Mouse (Mus musculus) WW6 (cell line): ENCODE results near the gene Cfap65.

ENCODE experiments used
- DNase-seq: peaks from one replicate; pipeline ENCODE4 v3.0.0-alpha.2; 2013; ENCODE audit warnings: low read depth, low spot score

The Cfap65 gene

GRCm38 (mm10) chr1:74939762-74940161 lies 4.4 kb upstream of the Cfap65 start:
- no peak for DNase-seq

GRCm38 (mm10) chr1:74936221-74936830 lies 927 bp upstream of the Cfap65 start:
- DNase-seq = no peak

GRCm38 (mm10) chr1:74927621-74928296 lies 7.6 kb downstream of the Cfap65 start:
- DNase-seq = no peak

DNA sequence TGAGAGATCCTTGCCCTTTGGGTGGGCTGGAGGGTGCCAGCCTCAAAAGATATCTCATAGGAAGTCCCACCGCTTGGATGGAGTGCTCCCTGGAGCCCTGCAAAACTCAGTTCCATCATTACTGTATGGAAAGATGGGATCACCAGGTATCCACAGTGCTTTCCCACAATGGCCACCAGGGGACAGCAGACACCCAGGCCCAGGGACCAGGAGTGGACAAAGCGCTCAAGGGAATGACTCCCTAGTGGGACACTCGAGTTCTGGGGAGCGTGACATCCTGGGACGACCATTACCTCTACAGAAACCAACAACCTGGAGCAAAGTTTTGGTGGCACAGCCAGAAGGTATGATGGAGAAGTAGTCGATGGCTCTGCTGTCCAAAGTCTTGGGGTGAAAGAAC lies 8.7 kb downstream of the Cfap65 start:
- DNase-seq = no peak

DNA sequence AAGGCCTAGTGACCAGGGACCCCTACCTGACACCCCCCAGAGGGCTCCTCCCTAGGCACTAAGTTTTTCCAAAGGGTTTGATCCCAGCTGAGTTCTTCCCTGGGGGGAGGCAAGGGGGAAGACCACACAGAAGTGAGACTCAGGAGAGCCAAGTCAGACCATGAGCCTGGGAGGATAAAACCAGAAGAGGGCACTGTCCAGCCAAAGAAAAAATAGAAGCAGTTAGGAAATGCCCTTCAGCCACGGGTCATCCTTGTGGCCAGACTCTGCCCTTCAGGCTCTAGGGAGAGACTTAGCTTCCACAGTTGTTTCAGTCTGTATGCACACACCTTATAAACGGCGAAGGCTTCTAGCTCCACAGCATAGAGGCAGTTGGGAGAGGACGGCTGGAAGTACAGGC lies 10.9 kb downstream of the Cfap65 start:
- DNase-seq = no peak

DNA sequence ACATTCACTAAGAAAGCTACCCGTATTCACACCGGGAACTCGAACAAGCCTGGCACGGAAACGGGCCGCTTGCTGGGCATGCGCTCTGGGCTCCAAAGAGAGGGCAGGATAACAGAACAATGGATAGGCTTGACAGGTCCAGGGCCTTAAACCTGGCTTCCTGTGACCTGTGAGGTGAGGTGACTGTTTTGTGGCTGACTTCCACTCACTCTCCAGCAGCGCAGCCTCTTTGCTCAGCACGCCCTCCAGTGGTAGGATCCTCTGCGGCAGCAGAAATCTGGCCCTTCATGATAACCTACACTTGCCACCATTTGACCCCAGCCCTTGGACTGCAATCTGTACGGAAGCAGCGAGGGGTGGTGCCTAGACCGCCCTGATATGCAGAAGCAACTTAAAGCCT lies 19.7 kb downstream of the Cfap65 start:
- no peak for DNase-seq

- no peak for DNase-seq
Measured at GRCm38 (mm10) chr1:74902191-74902590, 33.2 kb downstream of the Cfap65 start.

- DNase-seq = no peak
Measured at GRCm38 (mm10) chr1:74901686-74902085, 33.7 kb downstream of the Cfap65 start.

GRCm38 (mm10) chr1:74900341-74901285 lies 34.8 kb downstream of the Cfap65 start:
- no peak for DNase-seq

DNA sequence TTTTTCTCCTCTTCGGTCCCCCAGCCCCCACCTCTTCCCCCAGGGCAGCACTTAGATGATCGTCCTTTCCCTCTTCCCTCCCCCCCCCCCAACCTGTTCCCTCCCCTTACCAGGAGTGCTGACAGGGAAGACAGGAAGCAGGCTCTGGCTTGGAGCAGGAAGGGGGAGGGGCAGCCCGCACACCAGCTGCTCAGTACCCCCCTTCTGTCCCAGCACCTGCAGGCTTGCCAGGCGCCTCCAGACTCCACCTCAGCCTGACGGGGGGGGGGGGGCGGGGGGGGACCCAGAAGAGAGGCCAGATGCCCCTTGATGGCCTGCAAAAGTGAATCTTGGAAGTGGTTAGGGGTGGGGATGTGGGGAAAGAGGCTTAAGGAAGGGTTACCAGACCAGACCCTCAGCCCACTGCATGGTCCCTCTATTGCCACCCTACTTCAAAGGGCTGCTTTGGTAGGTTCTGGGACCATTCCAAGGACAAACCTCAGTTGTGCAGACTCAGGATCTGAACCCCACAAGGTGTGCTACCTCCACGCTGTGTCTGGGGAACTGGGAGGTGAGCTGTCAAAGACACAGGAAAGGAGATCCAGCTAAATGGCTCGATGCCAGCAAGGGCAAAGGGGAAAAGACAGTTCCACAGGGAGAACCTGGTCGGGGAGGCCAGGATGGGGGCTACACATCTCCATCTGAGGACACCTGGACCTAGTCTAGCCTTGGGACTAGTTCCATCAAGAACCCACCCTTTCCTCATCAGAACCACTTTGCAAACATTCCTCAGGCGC lies 36.6 kb downstream of the Cfap65 start:
- DNase-seq = no peak

- no peak for DNase-seq
Measured at GRCm38 (mm10) chr1:74897976-74898375, 37.4 kb downstream of the Cfap65 start.

DNA sequence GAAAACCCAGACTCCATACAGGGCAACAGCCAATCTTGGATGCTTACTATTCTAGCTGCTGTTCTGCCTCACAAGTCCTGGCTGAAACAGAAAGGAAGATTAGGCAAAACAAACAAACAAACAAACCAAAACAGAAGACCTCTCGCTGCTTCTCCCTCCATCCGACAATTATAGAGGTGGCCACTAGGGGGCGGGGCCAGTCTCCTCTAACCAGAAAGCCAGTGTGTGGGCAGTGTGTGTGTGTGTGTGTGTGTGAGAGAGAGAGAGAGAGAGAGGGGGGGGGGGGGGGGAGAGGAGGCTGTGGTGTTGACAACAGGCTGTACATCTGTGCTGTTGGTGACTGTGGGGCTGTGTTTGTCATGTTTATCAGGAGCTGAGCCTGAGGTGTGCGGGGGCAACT lies 40.4 kb downstream of the Cfap65 start:
- no peak for DNase-seq

DNA sequence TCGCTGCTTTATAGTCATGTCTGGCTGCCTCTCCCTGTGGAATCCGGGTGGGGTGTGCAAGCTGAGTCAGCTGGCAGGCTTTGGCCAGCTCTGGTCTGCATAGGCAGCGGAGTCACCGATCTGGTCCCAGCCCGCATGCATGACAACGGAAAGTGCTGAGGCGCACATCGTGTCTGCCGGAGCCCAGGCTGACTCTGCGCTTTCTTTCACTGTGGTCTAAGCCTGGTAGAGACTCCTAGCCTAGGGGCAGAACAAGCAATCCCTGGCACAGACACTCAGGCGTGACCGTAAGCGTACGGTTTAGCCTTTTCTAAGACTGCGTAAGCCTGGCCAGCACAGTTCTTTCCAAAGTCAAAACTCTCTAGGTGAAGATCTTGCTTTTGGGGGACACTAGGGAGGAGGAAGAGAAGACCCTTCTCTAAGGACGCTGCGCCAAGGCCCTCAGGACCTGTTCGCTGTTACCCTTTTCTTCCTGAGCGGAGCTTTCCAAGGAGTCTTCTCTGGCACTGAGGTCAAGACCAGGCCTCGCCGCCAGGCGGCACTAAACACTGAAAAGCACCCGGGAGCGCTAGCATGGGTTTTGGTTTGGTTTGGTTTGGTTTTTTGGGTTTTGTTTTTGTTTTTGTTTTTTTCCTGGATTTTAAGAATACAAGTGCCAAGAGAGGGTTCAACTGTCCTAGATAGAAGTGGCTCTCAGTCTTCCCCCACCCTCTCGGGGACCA lies 42.1 kb downstream of the Cfap65 start, which contains the start of gene Cryba2:
Gene Cryba2 (minus strand): TSS at position 10 of the 722 bp plus-strand sequence.
- DNase-seq = no peak

DNA sequence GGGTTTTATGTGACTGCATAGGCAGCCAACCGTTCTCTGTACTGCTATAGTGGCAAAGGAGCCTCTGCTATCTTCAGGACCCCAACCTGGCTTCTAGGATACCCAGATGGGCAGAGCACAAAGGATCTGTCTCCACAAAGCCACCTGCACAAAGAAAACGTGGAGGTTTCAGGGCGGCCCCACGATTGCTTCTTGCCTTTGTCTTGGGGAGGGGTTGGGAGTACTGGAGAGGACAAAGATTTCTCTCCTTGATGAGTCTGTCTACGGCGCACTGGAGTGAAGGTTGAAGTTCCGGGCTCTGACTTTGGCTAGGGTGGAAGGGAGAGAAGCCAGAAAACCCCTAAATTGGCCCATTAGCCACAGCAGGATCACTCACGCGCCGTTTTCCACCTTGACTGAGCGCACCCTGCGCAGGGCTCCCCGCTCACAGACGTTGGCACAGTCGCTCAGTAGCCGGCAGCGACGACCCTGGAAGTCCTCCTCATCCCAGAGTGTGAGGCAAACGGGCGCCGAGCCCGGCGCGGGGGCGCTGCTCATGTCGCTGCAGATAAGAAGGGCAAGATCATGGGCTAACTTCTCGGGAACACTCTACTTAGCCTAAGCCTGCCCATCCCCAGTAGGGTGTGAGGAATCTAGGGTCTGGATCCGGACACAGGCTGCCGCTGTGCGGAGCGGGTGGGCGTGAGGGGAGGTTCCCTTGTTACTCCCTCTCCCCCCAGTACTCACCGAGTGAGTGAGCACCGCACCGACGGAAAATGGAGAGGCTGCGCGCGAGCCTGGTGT lies 42.9 kb downstream of the Cfap65 start:
- DNase-seq = no peak

- no peak for DNase-seq
Measured at GRCm38 (mm10) chr1:74891513-74891912, 43.9 kb downstream of the Cfap65 start.

DNA sequence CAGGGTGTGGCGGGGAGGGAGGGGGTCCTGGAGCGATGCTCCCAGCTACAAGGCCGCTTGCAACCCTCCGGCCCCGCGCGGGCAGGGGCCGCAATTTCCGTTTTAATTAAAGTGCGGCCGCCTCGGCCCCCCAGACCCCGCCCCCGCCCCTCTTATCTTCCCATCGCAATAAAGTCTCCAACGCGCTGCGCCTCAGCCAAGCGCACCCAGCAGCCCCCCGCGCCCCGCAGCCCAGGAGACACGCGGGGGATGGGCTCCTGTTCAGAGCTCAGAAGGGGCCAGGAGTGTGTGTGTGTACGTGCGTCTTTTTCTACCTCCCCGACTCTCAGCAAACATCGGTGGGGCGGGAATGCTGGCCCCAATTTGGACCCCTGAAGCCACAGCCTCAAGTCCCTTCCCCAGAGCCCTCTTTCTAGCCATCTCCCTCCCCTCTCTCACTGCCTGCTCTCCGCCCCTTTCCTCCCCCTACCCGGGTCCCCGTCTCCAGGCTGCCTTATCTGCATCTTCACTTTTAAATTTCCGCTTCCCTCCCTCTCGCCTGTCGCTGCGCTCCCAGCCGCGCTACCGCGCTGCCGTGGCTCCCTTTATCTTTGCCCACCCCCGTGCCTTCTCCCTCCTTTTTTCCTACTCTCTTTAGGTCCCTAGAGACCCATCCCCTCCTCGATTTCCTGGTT lies 49.9 kb downstream of the Cfap65 start, which contains the start of gene Fev:
Gene Fev (minus strand): TSS at position 51 of the 674 bp plus-strand sequence.
- DNase-seq = no peak

DNA sequence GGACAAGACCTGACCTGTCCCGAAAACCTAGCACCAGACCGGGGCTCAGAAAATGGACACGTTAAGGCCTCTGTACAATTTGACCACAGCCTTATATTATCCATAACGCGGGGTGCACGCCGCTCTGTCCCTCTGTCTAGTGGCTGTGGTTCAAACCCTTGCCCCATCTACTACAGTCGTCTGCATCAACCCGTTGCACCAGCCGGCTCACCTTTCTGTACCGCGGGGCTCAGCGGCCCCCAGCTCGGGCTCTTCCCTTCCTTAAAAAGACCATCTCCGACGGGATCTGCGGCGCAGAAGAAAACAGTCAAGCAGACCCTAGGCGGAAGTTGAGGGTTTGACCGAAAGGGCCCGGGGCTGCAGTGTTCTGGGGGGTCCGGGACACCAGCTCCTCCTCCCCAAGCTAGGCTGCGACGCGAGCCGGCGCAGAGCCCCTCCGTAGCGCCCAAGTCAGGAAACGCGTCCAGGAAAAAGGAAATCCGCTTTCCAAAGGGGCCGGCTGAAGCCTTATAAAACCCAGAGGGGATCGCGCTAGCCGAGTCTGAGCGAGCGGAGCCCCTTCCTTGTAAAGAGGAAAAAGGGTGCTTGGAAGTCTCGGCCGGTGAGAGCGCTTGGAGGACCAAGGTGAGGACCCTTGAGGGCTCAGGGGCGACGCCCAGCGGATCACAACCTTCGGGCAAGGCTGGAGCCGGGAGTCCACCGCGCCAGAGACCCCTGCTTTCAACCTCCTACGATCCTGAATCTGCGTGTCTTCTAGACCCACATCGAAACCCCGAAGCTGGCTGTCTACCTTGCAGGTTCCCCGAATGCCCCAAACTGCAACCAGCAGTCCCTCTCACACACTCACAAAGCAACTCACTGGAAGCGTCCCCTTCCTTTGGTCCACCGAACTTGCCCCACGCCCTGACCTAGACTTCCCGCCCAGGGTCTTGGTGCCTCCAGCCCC lies 50.9 kb downstream of the Cfap65 start:
- DNase-seq = no peak

GRCm38 (mm10) chr1:74883441-74883840 lies 52.0 kb downstream of the Cfap65 start:
- DNase-seq = no peak
